Mouse (Mus musculus): ENCODE results near the gene Ppil1. TPM values are rescaled to one million over a fixed set of nuclear protein-coding genes. Genes with fewer than 3 reads are reported as not detected.

The Ppil1 gene
- polyA plus RNA-seq, 1 experiment from 2014 or later = 59.1 TPM

- no peaks in the 10 kb centered on the region for H3K36me3 ChIP-seq (ENCODE audit: control insufficient read depth, insufficient read depth)
- no peak overlapping the region for H3K27ac ChIP-seq (ENCODE audit: low read depth, low read length)
- no peaks in the 10 kb centered on the region for H3K9me3 ChIP-seq (ENCODE audit: control insufficient read depth)
- H3K27me3 ChIP-seq (replicated peaks; ENCODE audit: control insufficient read depth, insufficient read depth, low read length) = peaks cover 5% of the 10 kb centered on the region; the same call in 1 of the 2 replicates
- H3K4me1 ChIP-seq (replicated peaks; ENCODE audit: control insufficient read depth, insufficient read depth, low read length) = no peaks in the 10 kb centered on the region
- WGBS = 72% methylated on average over 10 of the region's 10 CpGs
- H3K9ac ChIP-seq (ENCODE audit: low read depth, low read length) = no peak overlapping the region
- H3K4me2 ChIP-seq (replicated peaks; ENCODE audit: low read depth) = no peak overlapping the region
- TF ChIP-seq CTCF (IDR thresholded peaks at IDR 0.05; ENCODE audit: low read depth) = no peak
- H3K4me3 ChIP-seq (ENCODE audit: low read depth, low read length) = no peak overlapping the region
- ATAC-seq = no peak
Measured at GRCm38 (mm10) chr17:29231109-29231508, 32.9 kb downstream of the Ppil1 start.

DNA sequence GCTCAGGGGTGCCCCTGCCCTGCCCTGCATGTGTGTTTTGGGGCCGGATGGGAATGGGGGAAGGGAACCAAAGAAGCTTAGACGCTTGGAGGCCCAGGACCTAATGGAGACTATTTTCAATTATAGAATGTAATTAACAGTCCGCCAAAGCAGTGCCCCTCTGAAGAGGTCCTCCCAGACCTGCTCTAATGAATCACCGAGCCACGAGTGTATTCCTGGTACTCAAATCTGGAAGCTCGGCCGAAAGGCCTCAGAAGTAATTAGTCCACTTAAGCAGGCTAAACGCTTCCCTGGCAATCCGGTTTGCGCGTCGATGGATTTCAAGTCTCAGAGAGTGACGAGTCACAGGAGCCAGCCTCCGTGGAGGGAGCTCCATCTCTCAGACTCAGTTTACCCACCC, 43.4 kb downstream of the Ppil1 start:
- no peak for ATAC-seq
- Histone ChIP-seq H3K9ac (ENCODE audit: low read depth, low read length) (no peak overlapping the region), H3K9me3 (ENCODE audit: control insufficient read depth) (no peaks in the 10 kb centered on the region), H3K27me3 (replicated peaks; ENCODE audit: control insufficient read depth, insufficient read depth, low read length) (no peaks in the 10 kb centered on the region), H3K4me3 (ENCODE audit: low read depth, low read length) (no peak overlapping the region), H3K27ac (ENCODE audit: low read depth, low read length) (no peak overlapping the region), H3K36me3 (ENCODE audit: control insufficient read depth, insufficient read depth) (no peaks in the 10 kb centered on the region), H3K4me1 (replicated peaks; ENCODE audit: control insufficient read depth, insufficient read depth, low read length) (no peaks in the 10 kb centered on the region), H3K4me2 (replicated peaks; ENCODE audit: low read depth) (no peak overlapping the region)
- 77% methylated on average over 14 of the region's 14 CpGs for WGBS
- TF ChIP-seq CTCF (IDR thresholded peaks at IDR 0.05; ENCODE audit: low read depth) = no peak

- H3K9me3 ChIP-seq (ENCODE audit: control insufficient read depth) = no peaks in the 10 kb centered on the region
- ATAC-seq = no peak
- H3K36me3 ChIP-seq (ENCODE audit: control insufficient read depth, insufficient read depth) = no peaks in the 10 kb centered on the region
- H3K4me2 ChIP-seq (replicated peaks; ENCODE audit: low read depth) = no peak overlapping the region
- TF ChIP-seq CTCF (IDR thresholded peaks at IDR 0.05; ENCODE audit: low read depth) = no peak
- 66% methylated on average over 5 of the region's 5 CpGs for WGBS
- 0 out of 2 replicates have a peak, but pooled peaks cover 3% of the 10 kb centered on the region for H3K4me1 ChIP-seq (replicated peaks; ENCODE audit: control insufficient read depth, insufficient read depth, low read length)
- no peak overlapping the region for H3K4me3 ChIP-seq (ENCODE audit: low read depth, low read length)
- H3K27ac ChIP-seq (ENCODE audit: low read depth, low read length) = no peak overlapping the region
- H3K27me3 ChIP-seq (replicated peaks; ENCODE audit: control insufficient read depth, insufficient read depth, low read length) = no peaks in the 10 kb centered on the region
- no peak overlapping the region for H3K9ac ChIP-seq (ENCODE audit: low read depth, low read length)
Measured at GRCm38 (mm10) chr17:29218017-29218416, 46.0 kb downstream of the Ppil1 start.

- Histone ChIP-seq H3K27ac (ENCODE audit: low read depth, low read length) (no peak overlapping the region), H3K4me1 (replicated peaks; ENCODE audit: control insufficient read depth, insufficient read depth, low read length) (0 out of 2 replicates have a peak, but pooled peaks cover 3% of the 10 kb centered on the region), H3K4me3 (ENCODE audit: low read depth, low read length) (no peak overlapping the region), H3K27me3 (replicated peaks; ENCODE audit: control insufficient read depth, insufficient read depth, low read length) (no peaks in the 10 kb centered on the region), H3K9ac (ENCODE audit: low read depth, low read length) (no peak overlapping the region), H3K9me3 (ENCODE audit: control insufficient read depth) (no peaks in the 10 kb centered on the region), H3K36me3 (ENCODE audit: control insufficient read depth, insufficient read depth) (no peaks in the 10 kb centered on the region), H3K4me2 (replicated peaks; ENCODE audit: low read depth) (no peak overlapping the region)
- TF ChIP-seq CTCF (IDR thresholded peaks at IDR 0.05; ENCODE audit: low read depth) = no peak
- no peak for ATAC-seq
- WGBS = 63% methylated on average over 7 of the region's 7 CpGs
Measured at GRCm38 (mm10) chr17:29216078-29216477, 47.9 kb downstream of the Ppil1 start.

- ATAC-seq = no peak
- Histone ChIP-seq H3K36me3 (ENCODE audit: control insufficient read depth, insufficient read depth) (no peaks in the 10 kb centered on the region; the same call in 1 of the 2 replicates), H3K4me1 (replicated peaks; ENCODE audit: control insufficient read depth, insufficient read depth, low read length) (0 out of 2 replicates have a peak, but pooled peaks cover 3% of the 10 kb centered on the region), H3K9ac (ENCODE audit: low read depth, low read length) (no peak overlapping the region), H3K27me3 (replicated peaks; ENCODE audit: control insufficient read depth, insufficient read depth, low read length) (no peaks in the 10 kb centered on the region), H3K27ac (ENCODE audit: low read depth, low read length) (no peak overlapping the region), H3K9me3 (ENCODE audit: control insufficient read depth) (no peaks in the 10 kb centered on the region), H3K4me2 (replicated peaks; ENCODE audit: low read depth) (no peak overlapping the region), H3K4me3 (ENCODE audit: low read depth, low read length) (no peak overlapping the region)
- no peak for TF ChIP-seq CTCF (IDR thresholded peaks at IDR 0.05; ENCODE audit: low read depth)
- 74% methylated on average over 10 of the region's 10 CpGs for WGBS
Measured at GRCm38 (mm10) chr17:29214655-29215054, 49.3 kb downstream of the Ppil1 start.

DNA sequence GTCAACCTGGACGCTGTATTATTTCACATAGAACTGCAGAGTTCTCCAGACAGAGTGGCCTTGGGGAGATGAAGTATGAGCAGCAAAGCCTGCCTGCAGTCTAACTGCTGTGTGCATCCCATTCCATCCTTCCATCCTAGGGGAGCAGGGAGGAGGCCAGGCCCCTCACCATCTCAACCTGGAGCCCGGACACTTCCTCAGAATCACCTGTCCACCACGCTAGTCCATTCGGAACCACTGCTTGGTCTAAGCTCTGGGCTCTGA, 49.9 kb downstream of the Ppil1 start:
- no peaks in the 10 kb centered on the region for H3K27me3 ChIP-seq (replicated peaks; ENCODE audit: control insufficient read depth, insufficient read depth, low read length)
- TF ChIP-seq CTCF (IDR thresholded peaks at IDR 0.05; ENCODE audit: low read depth) = no peak
- 88% methylated on average over 4 of the region's 4 CpGs for WGBS
- H3K9ac ChIP-seq (ENCODE audit: low read depth, low read length) = no peak overlapping the region
- H3K27ac ChIP-seq (ENCODE audit: low read depth, low read length) = no peak overlapping the region
- H3K4me3 ChIP-seq (ENCODE audit: low read depth, low read length) = no peak overlapping the region
- no peaks in the 10 kb centered on the region for H3K9me3 ChIP-seq (ENCODE audit: control insufficient read depth)
- H3K4me2 ChIP-seq (replicated peaks; ENCODE audit: low read depth) = no peak overlapping the region
- H3K36me3 ChIP-seq (ENCODE audit: control insufficient read depth, insufficient read depth) = no peaks in the 10 kb centered on the region; the same call in 1 of the 2 replicates
- H3K4me1 ChIP-seq (replicated peaks; ENCODE audit: control insufficient read depth, insufficient read depth, low read length) = 0 out of 2 replicates have a peak, but pooled peaks cover 3% of the 10 kb centered on the region
- ATAC-seq = no peak
